Mouse (Mus musculus) left cerebral cortex, postnatal 10 days (tissue): ENCODE results near the gene Exoc3l4. TPM values are rescaled to one million over a fixed set of nuclear protein-coding genes. Genes with fewer than 3 reads are reported as not detected.
A peak's percentile ranks its signal among the peaks of the same experiment; 100 is the strongest.

Experiments used
- DNase-seq, 2 experiments: peaks; one replicate each; pipeline ENCODE4 v3.0.0; 2021 to 2022; ENCODE audit warnings: low spot score in 2 of 2, mixed read lengths in 1 of 2; ENCODE audit errors: extremely low spot score in 1 of 2
- intact Hi-C: fragments of 180-260 bp; cut with DNase I; formaldehyde crosslinking; loops from one replicate; pipeline ENCODE4 v1.15.1; 2025
- total RNA-seq, 2 experiments: library from RNA; stranded (reverse); gene quantifications; 2 replicates each; pipeline ENCODE4 v1.2.3; 2021

Gene Exoc3l4
- total RNA-seq = 1 to 10 TPM; 1.1 to 1.7 TPM

GRCm38 (mm10) chr12:111416921-111417779 is at the start of gene Exoc3l4:
Exoc3l4 (plus strand) TSS chr12:111417017.
- intact Hi-C loops = no loop called here
- DNase-seq = no peak

- intact Hi-C loops = no loop called here
- no peak for DNase-seq
These were observed 49.8 kb upstream of the Exoc3l4 start for GRCm38 (mm10) chr12:111367065-111367464.

- intact Hi-C loops = no loop called here
- DNase-seq = no peak
These were observed 46.6 kb upstream of the Exoc3l4 start for GRCm38 (mm10) chr12:111370249-111370648.

- no peak for DNase-seq
- intact Hi-C loops = no loop called here
These were observed 44.9 kb upstream of the Exoc3l4 start for GRCm38 (mm10) chr12:111371905-111372304.

GRCm38 (mm10) chr12:111373411-111373810 is 43.4 kb upstream of the Exoc3l4 start:
- intact Hi-C loops = no loop called here
- DNase-seq = no peak

- intact Hi-C loops = loop anchor here (5.0 kb wide), 1 partner anchor 42 kb away; no protein-coding TSS in a partner anchor
These were observed 42.1 kb upstream of the Exoc3l4 start for GRCm38 (mm10) chr12:111374727-111375126.

GRCm38 (mm10) chr12:111375559-111375958 is 41.3 kb upstream of the Exoc3l4 start:
- no peak for DNase-seq
- intact Hi-C loops = loop anchor here (5.0 kb wide), 1 partner anchor 43 kb away; no protein-coding TSS in a partner anchor

More at GRCm38 (mm10) chr12:111374727-111375126, 42.1 kb upstream of the Exoc3l4 start:
- DNase-seq = no peak

GRCm38 (mm10) chr12:111376053-111376452 is 40.8 kb upstream of the Exoc3l4 start:
- DNase-seq = no peak
- intact Hi-C loops = loop anchor here (5.0 kb wide), 1 partner anchor 44 kb away; no protein-coding TSS in a partner anchor

GRCm38 (mm10) chr12:111376826-111377331 is 39.9 kb upstream of the Exoc3l4 start:
- intact Hi-C loops = loop anchor here (5.0 kb wide), 1 partner anchor 45 kb away; no protein-coding TSS in a partner anchor
- peak; percentile 34 to 87 for DNase-seq

GRCm38 (mm10) chr12:111377376-111377973 is 39.3 kb upstream of the Exoc3l4 start, which contains the start of gene Cdc42bpb:
Cdc42bpb (minus strand) TSS chr12:111377718.
- peak; percentile 91 to 97 for DNase-seq
- intact Hi-C loops = loop anchor here (5.0 kb wide), 1 partner anchor 45 kb away; no protein-coding TSS in a partner anchor

- intact Hi-C loops = loop anchor here (5.0 kb wide), 1 partner anchor 46 kb away; no protein-coding TSS in a partner anchor
- peak; percentile 41 to 73 for DNase-seq
These were observed 38.8 kb upstream of the Exoc3l4 start for GRCm38 (mm10) chr12:111377986-111378490.

GRCm38 (mm10) chr12:111378812-111379211 is 38.0 kb upstream of the Exoc3l4 start:
- no peak for DNase-seq
- intact Hi-C loops = loop anchor here (5.0 kb wide), 1 partner anchor 47 kb away; no protein-coding TSS in a partner anchor

GRCm38 (mm10) chr12:111385883-111386641 is 30.8 kb upstream of the Exoc3l4 start:
- intact Hi-C loops = no loop called here

GRCm38 (mm10) chr12:111386642-111387120 is 30.1 kb upstream of the Exoc3l4 start:
- intact Hi-C loops = no loop called here
- DNase-seq = peak in 1 of 2 experiments; percentile 62

More at GRCm38 (mm10) chr12:111385883-111386641, 30.8 kb upstream of the Exoc3l4 start:
- no peak for DNase-seq

GRCm38 (mm10) chr12:111387146-111387545 is 29.7 kb upstream of the Exoc3l4 start:
- intact Hi-C loops = no loop called here
- no peak for DNase-seq

GRCm38 (mm10) chr12:111394008-111394407 is 22.8 kb upstream of the Exoc3l4 start:
- intact Hi-C loops = no loop called here
- DNase-seq = no peak

- no peak for DNase-seq
- intact Hi-C loops = no loop called here
These were observed 19.8 kb upstream of the Exoc3l4 start for GRCm38 (mm10) chr12:111396997-111397396.
